Mouse (Mus musculus): ENCODE measurements around the gene Dgcr6. TPM values are rescaled to one million over a fixed set of nuclear protein-coding genes. Genes with fewer than 3 reads are reported as not detected.

Dgcr6 gene
- total RNA-seq, 2 experiments from 2014 or later, result 42.4 to 48.6 TPM

- DNase-seq, result no peak
Observed at GRCm38 (mm10) chr16:18070798-18071197, 18.1 kb downstream of the Dgcr6 start.

DNA sequence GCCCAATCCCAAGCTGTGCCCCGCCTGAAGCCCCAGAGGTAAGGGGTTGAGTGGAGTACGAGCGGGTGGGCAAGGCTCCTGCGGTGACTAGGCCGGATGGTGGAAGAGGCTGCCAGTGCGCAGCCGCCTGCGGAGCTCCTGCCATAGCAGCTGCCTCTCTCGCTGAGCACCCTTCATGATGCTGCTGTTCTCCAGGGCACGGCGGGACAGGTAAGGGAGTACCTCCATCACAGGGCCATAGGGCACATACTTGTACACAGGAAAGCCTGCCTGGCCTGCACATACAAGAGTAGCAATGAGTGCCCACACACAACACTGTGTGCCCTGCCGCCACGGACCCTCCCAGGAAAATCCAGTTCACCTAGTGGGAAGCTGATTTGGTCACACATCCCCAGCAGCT lies 19.4 kb downstream of the Dgcr6 start:
- no peak for DNase-seq

GRCm38 (mm10) chr16:18073259-18073962 lies 20.8 kb downstream of the Dgcr6 start:
- no peak for DNase-seq

DNA sequence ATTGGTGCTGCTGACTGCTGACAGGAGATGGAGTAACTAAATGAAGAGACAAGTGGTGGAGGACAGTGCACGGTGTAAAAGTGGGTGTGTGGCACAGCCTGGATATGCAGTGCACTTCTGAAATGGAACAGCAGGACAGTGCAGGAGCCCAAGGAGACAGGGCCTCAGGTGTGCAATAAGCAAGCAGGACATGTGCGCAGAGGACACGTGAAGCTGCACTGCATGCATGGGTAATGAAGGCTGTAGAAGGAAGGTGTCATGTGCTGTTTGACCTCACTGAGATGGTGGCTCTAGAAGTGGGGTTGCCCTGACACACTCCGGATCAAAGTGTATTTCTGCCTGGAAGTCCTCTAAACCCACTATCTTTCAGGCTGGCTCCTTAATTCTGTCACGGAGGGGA lies 22.0 kb downstream of the Dgcr6 start:
- no peak for DNase-seq

GRCm38 (mm10) chr16:18075201-18075600 lies 22.5 kb downstream of the Dgcr6 start:
- no peak for DNase-seq

DNA sequence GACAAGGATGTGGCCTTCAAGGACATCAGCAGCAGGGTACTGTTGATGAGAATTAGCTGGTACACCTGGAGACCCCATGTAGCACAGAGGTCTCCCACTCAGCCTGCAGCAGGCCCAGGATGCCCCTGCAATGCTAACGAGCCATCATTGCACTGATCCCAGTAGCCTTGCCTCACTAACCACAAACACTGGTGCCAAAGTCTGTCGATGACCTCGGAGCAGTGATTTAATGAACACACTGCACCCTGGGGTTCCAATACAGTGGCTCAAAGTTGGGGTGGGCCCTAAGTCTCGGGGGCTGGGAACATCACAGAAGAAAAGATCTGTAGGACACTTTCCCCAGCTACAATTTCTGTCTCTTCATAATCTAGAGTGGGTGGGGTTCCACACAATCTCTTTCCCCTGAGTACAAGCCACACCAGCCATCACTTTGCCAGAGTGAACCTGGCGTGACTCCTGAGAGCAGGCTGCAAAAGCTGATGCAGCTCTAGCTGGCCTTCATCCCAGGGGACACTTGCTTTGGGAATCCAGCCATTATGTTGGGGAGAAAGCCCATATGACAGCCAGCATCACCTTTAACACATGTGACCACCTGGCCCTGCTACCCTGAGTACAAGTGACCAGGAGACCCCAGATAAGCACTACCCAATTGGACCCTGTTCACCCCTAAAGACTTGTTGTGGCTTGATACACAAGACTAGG lies 25.8 kb downstream of the Dgcr6 start:
- no peak for DNase-seq

DNA sequence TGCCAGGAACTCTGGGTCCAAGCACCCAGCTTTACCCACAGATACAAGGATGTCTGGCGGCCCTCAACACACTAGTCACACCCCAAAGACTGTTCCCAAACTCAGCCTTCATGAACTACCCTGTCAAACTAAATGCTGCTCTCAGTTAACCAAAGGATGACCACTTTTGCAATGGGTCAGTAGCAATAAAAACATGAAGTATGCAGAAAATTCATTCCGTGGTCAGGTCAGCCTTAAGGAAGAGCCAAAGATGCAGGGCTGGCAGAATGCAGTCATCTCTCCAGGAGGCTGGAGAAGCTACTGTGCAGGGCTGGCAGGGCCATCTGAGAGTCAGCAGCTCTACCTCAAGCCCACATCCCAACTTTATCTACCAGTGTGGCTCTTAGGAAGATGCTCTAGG lies 26.6 kb downstream of the Dgcr6 start:
- DNase-seq, result no peak

- no peak for DNase-seq
Observed at GRCm38 (mm10) chr16:18080171-18080570, 27.5 kb downstream of the Dgcr6 start.

GRCm38 (mm10) chr16:18081149-18081827 lies 28.6 kb downstream of the Dgcr6 start:
- DNase-seq, result no peak

GRCm38 (mm10) chr16:18082291-18082690 lies 29.6 kb downstream of the Dgcr6 start:
- DNase-seq, result no peak

- DNase-seq, result peak; percentile 70
Observed at GRCm38 (mm10) chr16:18083231-18083951, 30.7 kb downstream of the Dgcr6 start.

GRCm38 (mm10) chr16:18084262-18084661 lies 31.6 kb downstream of the Dgcr6 start:
- no peak for DNase-seq

- no peak for DNase-seq
Observed at GRCm38 (mm10) chr16:18087101-18087500, 34.4 kb downstream of the Dgcr6 start.

- peak; percentile 59 for DNase-seq
Observed at GRCm38 (mm10) chr16:18096348-18096747, 43.7 kb downstream of the Dgcr6 start.

- no peak for DNase-seq
Observed at GRCm38 (mm10) chr16:18102816-18103215, 50.2 kb downstream of the Dgcr6 start.

DNA sequence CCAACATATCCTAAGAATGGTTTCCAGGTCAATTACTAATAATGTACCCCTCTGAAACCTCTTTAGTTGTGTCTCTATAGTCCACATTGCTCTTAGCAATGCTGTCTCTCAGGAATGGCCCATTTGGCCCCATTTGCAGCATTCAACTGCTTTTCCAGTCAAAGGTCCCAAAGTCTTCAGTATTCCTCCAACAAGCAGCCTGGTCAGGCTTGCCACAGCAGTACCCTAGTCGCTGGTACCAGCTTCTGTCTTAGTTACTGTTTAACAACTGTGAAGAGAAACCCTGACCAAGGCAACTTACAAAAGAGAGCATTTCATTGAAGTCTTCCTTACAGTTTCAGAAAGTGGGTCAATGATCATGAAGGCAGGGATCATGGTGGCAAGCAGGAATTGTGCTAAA lies 50.7 kb downstream of the Dgcr6 start:
- DNase-seq, result no peak

- no peak for DNase-seq
Observed at GRCm38 (mm10) chr16:18103808-18104207, 51.1 kb downstream of the Dgcr6 start.

DNA sequence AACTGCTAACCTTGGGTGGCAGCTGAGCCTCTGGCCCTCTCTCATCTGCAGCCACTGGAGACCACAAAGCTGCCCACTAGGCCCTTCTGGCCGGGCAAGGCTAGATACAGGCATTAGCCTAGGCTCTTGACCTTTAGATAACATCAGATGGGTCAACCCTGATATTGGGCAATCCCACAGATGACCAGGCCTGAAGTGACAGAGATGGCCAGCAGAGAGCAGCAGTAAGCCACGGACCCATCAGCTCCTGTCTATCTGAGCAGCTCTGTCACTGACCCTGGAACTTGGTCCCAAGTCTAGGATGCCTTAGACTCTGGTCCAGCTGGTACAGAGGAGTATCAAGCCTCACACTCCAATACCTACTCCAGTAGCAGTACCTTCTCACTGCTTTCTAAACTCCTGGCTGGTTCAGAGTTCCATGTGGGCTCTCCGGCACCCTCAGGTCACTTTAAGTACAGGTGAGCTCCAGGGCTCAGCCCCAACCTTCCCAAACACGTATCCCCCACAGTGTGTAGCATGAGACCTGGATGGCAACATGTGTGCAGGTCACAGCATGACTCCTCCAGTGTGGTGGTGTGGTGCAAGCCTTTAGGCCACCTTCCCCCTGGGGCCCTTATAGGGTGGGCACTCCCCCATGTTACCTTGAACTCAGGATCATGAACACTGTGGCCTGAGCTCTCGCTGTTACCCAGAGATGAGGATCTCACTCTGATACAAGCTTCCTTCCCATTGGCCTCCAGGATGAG lies 55.7 kb downstream of the Dgcr6 start:
- peak; percentile 72 for DNase-seq

- DNase-seq, result no peak
Observed at GRCm38 (mm10) chr16:18111042-18111441, 58.4 kb downstream of the Dgcr6 start.

GRCm38 (mm10) chr16:18116467-18116866 lies 63.8 kb downstream of the Dgcr6 start:
- DNase-seq, result no peak

- DNase-seq, result no peak
Observed at GRCm38 (mm10) chr16:18118285-18118684, 65.6 kb downstream of the Dgcr6 start.

All from heart, postnatal 4 days (tissue).